Mouse (Mus musculus) cerebellum, adult 2 months (tissue): ENCODE measurements around the gene Ifi47.

Experiments used
- CTCF ChIP-seq: fragments of 200-500 bp; IDR thresholded peaks from 2 replicates; pipeline ENCODE4 v1.5.1; 2011; ENCODE audit warnings: low read depth, mild to moderate bottlenecking, control low read depth, low read length, moderate library complexity, borderline replicate concordance; ENCODE audit not compliant: insufficient read depth
- POLR2A ChIP-seq: fragments of 200-500 bp; IDR thresholded peaks from 2 replicates; pipeline ENCODE4 v1.6.1; 2011; ENCODE audit warnings: low read length, control low read depth, borderline replicate concordance; ENCODE audit not compliant: insufficient read depth

DNA sequence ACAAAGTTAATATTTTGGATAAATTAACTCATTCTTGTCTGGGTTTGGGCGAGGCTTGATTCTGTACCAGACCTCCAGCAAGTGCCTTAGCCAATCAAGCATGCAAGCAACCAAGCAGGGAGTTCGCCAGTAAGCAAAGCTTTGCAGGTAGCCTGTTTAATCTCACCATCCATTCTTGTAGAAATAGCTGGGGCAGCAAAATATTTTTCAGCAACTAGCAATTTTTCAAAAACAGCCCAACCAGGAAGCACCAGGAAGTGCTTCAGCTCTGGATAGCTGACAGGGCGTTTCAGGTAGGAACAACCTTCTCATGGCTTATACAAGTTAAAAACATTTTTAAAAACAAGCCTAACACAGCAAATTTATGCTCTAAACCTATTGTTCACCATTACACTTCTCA is 5.5 kb downstream of the Ifi47 start:
- no peak for TF ChIP-seq POLR2A
- TF ChIP-seq CTCF, result no peak
